Mouse (Mus musculus) MEL (cell line): ENCODE results near the gene Senp6.

Source experiments
- CTCF ChIP-seq, 3 experiments: IDR thresholded peaks in 2 of 3; conservative IDR thresholded peaks in 1 of 3; 2 replicates each; pipeline ENCODE4 v1.5.1; 2011 to 2012; ENCODE audit warnings: low read length in 3 of 3, low read depth in 2 of 3, mild to moderate bottlenecking in 2 of 3, improper control_type of control experiment in 1 of 3, inconsistent platforms in 1 of 3, mixed read lengths in 1 of 3, moderate library complexity in 1 of 3; ENCODE audit not compliant: control insufficient read depth in 1 of 3, insufficient read depth in 1 of 3, poor library complexity in 1 of 3, severe bottlenecking in 1 of 3
- ETS1 ChIP-seq: IDR thresholded peaks from 2 replicates; pipeline ENCODE4 v1.6.1; 2012; ENCODE audit warnings: low read depth, mild to moderate bottlenecking, inconsistent platforms, low read length, improper control_type of control experiment, moderate library complexity
- GATA1 ChIP-seq: IDR thresholded peaks from 2 replicates; pipeline ENCODE4 v1.6.1; 2011; ENCODE audit warnings: low read depth, low read length, improper control_type of control experiment
- MYB ChIP-seq: IDR thresholded peaks from 2 replicates; pipeline ENCODE4 v1.6.1; 2011; ENCODE audit warnings: mild to moderate bottlenecking, low read depth, low read length, improper control_type of control experiment
- MYC ChIP-seq: IDR thresholded peaks from 2 replicates; pipeline ENCODE4 v1.6.1; 2011; ENCODE audit warnings: low read depth, mild to moderate bottlenecking, low read length, improper control_type of control experiment, moderate library complexity
- POLR2A ChIP-seq, 2 experiments: IDR thresholded peaks; 2 replicates each; pipeline ENCODE4 v1.6.1; 2011 to 2012; ENCODE audit warnings: low read length in 2 of 2, mild to moderate bottlenecking in 2 of 2, control low read depth in 1 of 2, improper control_type of control experiment in 1 of 2, low read depth in 1 of 2, moderate library complexity in 1 of 2; ENCODE audit not compliant: control insufficient read depth in 1 of 2, insufficient read depth in 1 of 2, poor library complexity in 1 of 2
- POLR2AphosphoS5 ChIP-seq: IDR thresholded peaks from 2 replicates; pipeline ENCODE4 v1.6.1; 2012; ENCODE audit warnings: low read depth, borderline replicate concordance, mild to moderate bottlenecking, inconsistent platforms, low read length, moderate library complexity, mixed read lengths
- TAL1 ChIP-seq: IDR thresholded peaks from 2 replicates; pipeline ENCODE4 v1.6.1; 2012; ENCODE audit warnings: mild to moderate bottlenecking, inconsistent platforms, low read length, moderate library complexity, mixed read lengths
- USF1 ChIP-seq: IDR thresholded peaks from 2 replicates; pipeline ENCODE4 v1.6.1; 2014; ENCODE audit warnings: low read depth, mild to moderate bottlenecking, inconsistent platforms, low read length, improper control_type of control experiment, moderate library complexity
- ZNF384 ChIP-seq: IDR thresholded peaks from 2 replicates; pipeline ENCODE4 v1.6.1; 2012; ENCODE audit warnings: low read depth, mild to moderate bottlenecking, inconsistent platforms, low read length, improper control_type of control experiment

DNA sequence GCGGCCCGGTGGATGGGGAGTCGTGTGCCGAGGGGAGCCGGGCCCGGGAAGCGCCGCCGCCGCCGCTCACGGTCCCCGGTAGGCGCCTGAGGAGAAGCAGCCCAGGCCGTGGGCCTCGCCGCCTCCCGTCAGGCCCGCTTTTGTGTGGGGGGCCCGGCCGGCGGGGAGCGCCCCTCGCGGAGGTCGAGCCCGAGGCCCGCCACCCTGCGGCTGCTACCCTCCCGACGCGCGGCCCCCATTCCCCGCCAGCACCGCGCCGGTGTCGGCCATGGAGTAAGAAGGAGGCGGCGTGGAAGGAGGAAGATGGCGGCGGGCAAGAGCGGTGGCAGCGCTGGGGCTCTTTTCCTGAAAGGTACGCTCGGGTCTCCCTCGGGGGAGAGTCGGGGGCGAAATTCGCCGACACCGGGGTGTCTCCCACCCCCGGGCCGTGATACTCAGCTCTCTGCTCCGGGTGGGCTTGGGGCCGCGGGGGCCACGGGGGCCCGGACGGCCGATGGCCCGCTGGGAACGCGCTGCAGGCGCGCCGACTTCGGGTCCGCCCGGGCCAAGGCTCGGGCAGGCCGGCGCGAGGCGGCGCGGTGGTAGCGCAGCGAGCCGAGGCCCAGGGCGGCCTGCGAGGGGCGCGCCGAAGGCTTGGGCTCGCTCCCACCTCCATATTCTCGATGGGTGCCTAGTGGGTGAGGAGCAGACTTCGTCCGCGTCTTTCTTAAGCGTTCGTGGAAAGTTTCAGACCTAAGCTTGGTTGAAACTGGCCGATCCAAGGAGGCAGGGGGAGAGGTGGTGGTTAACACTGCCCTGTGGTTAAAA, 721 bp downstream of the Senp6 start:
- TF ChIP-seq POLR2A (IDR thresholded peaks at IDR 0.05; ENCODE audit: control insufficient read depth in 1 of 2, insufficient read depth in 1 of 2, low read depth in 1 of 2, low read length in 2 of 2, poor library complexity in 1 of 2) (0 out of 4 replicates have a peak, but pooled peaks of 1 of the 2 experiments have one; percentile 43), CTCF (IDR thresholded peaks at IDR 0.05 in 2 of 3, conservative IDR thresholded peaks at IDR 0.05 in 1 of 3; ENCODE audit: control insufficient read depth in 1 of 3, insufficient read depth in 1 of 3, low read depth in 2 of 3, low read length in 3 of 3, poor library complexity in 1 of 3, severe bottlenecking in 1 of 3) (no peak), USF1 (no peak), GATA1 (no peak), MYB (no peak), POLR2AphosphoS5 (no peak), ETS1 (no peak), TAL1 (no peak), MYC (no peak), ZNF384 (no peak)
